Mouse (Mus musculus) G1E-ER4 (cell line): ENCODE results near the gene Slc27a5. TPM values are rescaled to one million over a fixed set of nuclear protein-coding genes. Genes with fewer than 3 reads are reported as not detected.

ENCODE experiments used
- GATA1 ChIP-seq: IDR thresholded peaks from one replicate; pipeline ENCODE4 v1.8.0; 2012; ENCODE audit warnings: low read length, inconsistent platforms
- polyA plus RNA-seq: library from polyadenylated mRNA; stranded (reverse); fragments of >175 nt; gene quantifications from 2 replicates; pipeline ENCODE4 v1.2.3, GENCODE M21; 2012

Slc27a5 gene
- polyA plus RNA-seq, 1 experiment, result not detected

DNA sequence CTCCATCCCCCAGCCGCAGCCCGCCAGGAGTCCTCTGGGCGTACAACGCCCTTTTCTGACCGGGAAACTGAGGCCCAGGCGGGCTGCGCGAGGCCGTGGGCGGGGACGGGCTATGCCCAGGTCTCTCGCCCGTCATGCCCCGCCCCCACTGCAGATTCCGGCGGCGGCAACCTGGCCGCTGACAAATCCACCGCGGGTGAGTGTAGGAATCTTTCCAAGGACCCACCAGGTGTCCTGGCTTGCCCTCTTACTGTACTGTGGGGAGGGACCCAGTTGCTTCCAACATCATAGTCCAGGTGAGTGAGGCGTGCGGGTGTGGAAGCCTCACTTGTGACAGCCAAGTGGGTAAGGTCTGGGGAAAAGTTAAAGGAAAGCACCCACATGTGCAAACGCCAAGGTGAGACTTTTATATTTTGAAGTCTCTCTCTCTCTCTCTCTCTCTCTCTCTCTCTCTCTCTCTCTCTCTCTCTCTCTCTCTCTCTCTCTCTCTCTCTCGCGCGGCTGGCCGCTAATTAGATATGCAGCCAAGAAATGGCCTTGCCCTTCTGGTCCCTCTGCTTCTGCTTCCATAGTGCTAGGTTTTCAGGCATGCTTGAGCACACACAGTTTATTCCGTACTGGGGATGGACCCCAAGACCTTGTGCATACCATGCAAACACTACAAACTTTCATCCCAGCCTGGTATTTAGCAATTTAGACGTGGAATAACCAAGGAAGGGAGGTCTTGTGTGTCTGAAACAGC lies 31.7 kb downstream of the Slc27a5 start:
- no peak for TF ChIP-seq GATA1

DNA sequence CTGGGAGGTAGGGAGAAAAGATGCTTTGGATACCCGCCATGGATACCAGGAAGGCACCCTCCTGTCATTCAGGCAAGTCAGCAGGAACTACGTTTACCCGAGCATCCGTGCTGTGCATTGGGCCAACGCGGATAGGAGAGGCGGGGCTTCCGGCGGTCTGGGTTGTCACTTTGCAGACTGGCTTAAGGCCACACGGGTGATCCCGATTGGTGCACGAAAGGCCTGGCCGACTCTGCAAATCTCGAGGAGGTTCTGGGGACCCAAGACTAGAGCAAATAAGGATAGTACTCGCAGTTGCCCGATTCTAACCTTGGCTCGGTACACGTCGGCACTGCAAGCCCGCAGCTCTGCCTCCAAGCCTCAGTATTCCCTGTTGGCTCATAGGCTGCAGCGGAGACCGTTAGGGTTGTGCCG lies 32.3 kb downstream of the Slc27a5 start, which contains the start of gene Zfp324:
TSS of gene Zfp324 (plus strand) at position 161 of the 414 bp plus-strand sequence.
- TF ChIP-seq GATA1, result no peak

DNA sequence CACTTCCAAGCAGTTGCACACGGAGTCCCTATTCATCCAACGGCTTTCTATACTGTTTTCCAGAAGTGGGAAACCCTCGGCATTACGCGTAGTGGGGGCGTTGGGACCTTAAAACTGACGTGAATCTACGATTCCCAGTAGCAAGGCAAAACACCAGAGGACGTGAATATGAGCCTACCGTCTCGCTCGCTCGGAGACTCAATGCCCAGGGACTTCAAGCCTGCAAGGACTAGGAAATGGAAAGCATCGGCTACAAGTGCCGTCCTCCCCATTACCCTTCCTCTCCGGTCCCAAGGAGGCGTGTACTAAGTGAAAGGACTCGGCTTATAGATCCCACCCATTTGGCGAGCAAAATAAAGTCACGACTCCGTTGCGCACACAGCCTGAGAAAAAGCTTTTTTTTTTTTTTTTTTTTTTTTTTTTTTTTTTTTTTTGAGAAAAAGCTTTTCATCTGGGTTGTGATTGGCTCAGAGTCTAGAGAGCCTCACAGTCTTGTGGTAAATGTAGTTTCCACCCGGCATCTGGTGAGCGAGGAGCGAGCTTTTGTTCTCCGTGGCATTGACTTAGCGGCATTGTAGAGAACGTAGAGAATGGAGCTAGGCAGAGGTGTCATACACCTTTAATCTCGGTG lies 36.4 kb downstream of the Slc27a5 start:
- no peak for TF ChIP-seq GATA1

DNA sequence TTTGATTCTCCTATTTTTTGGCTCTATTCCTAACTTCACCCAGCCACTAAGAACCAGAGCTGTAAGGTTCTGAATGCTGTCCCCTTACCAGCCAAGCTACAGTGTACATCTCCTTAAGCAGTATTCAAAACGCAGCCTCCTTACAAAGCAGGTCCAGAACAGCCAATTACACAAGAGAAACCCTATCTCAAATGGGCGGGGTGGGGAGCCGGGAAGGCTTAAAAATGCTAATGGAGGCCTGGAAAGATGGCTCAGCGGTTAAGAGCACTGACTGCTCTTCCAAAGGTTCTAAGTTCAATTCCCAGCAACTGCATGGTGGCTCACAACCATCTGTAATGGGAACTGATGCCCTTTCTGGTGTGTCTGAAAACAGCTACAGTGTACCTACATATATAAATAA lies 38.3 kb downstream of the Slc27a5 start:
- no peak for TF ChIP-seq GATA1

DNA sequence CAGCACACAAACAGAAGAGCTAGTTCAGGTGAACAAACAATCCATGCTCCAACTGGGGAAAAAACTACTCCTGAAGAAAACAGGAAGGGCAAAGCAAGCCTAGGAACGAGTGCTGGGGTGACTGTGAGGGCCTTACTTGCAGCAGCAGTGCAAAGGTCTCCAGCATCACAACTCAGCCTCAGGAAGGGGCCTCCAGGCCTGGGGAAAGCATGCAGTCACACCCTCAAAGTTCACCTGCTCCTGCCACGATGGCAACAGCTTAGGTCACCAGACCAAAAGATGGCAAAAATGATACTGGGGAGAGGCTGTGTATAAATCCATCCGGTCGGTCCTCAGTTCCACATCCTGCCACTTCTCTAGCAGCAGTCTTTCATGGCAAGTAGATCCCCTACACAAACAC lies 39.0 kb downstream of the Slc27a5 start:
- no peak for TF ChIP-seq GATA1

DNA sequence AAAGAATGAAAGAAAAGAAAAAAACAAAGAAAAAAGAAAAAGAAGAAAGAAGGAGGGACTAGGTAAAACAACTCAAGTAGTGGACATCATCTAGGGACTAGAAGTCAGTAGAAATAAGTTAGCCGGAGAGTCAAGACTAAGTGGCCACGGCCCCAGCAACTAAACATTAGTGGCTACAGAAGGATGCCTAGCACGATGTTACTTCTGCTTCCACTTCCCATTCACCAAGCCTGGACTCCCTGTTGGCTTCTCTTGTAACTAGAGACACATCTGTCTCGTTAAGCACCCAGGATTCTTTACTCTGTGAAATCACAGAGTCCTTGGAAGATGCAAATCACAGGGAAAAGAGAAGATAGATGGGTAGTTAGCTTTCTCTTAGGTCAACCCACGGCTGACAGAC lies 40.5 kb downstream of the Slc27a5 start:
- TF ChIP-seq GATA1, result no peak

DNA sequence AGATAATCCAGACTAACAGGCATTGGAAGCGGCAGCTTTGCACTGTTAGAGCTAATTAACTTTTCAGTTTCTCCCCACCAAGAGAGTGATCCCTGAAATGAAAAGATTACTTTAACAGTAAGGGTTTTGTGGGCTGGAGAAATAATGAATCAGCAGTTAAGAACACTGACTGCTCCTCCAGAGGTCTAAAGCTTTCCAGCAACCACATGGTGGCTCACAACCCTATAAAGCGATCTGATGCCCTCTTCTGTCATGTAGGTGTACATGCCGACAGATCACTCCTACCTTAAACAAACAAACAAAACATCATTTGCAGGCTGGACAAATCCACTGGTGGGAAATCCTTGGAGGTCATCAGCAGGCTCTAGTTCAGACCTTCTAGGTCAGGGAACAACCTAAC lies 43.1 kb downstream of the Slc27a5 start:
- no peak for TF ChIP-seq GATA1

DNA sequence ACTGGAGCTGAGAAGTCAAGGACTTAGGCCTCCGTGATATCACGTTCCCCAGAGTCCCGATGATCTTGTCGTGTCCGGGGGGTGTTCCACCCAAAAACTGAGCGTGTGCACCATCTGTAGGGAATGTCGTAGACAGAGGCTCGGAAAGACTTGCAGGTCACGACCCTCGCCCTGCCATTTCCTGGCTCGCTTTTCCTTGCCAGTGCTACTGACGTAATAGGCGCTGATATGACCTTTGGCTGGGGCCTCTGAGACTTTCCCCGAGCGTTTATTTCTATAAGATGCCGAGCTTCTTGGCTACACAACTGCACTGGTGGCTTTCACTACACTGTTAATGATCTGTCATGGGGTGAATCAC lies 48.1 kb downstream of the Slc27a5 start:
- TF ChIP-seq GATA1, result no peak

DNA sequence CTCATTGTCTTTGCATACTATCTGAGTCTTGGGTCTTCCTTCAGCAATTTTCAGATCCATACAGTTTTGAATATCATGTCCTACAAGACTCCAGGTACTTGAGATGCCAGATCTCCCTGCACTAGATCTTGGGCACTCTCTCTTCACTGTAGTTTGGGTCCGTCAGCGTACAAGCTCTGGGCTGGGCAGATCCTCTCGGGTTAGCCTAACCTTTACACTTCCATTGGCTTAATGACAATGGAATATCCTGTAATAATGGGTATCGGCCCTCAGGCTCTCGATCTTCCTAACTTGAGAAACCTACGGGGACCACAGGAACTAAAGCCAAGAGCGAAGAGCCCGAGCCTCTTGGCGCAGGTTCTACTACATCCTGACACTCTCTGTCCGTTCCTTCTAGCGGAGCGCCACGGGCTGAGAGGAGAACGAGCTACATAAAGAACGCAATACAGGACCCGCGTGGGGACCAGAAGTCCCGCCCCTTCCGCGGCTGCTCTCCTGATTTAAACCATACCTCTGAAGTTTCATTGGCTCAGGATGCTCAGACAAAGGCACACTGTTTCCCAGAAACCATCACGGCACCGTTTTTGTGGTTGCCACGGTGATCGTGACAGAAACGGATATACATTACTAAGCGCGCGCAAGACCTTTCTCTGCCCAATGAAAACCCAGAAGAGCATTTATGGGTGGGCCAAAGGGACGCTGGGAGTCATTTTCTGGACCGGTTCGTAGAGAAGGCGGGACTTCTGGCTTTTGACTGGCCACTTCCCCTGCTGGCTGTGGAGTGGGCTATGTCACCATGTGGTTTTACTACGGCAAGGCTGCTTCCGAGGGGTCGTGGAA lies 48.7 kb downstream of the Slc27a5 start:
- no peak for TF ChIP-seq GATA1

DNA sequence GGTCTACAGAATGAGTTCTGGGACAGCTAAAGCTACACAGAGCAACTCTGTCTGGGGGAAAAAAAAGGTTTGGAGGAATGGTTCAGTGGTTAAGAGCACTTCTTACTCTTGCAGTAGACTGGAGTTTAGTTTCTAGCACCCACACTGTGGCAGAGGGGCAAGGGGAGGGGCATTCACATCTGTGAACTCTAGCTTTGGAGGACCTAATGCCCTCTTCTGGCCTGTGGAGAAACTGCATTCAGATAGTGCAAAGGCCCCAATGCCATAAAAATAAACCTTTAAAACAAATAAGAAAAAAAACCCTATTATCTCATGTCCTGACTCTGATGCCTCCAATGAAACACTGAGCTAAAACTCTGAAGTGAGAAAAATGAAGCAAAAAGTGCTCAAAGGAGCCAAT lies 54.5 kb downstream of the Slc27a5 start:
- TF ChIP-seq GATA1, result no peak

DNA sequence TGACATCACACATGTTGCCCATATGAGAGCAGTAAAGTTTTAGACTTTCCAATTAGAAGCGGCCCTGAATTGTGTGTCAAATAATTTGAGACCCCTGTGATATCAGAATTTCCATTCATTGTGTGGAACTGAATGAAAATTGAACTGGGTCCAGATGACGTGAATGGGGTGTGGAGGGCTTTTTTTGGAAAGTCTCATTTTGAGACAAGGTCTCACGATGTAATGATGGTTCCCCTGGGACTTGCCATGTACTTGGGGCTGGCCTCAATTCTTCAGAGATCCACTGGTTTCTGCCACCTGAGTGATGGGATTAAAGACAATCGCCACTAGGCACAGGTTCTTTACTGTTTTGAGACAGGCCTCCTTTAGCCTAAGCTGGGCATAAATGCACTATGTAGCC lies 57.4 kb downstream of the Slc27a5 start:
- no peak for TF ChIP-seq GATA1

Other genes starting within 250 kb of the Slc27a5 start
- gene Zscan18, start 194.6 kb downstream of the Slc27a5 start, polyA plus RNA-seq, result not detected in 2 replicates
- 0.21 and 0.25 TPM in 2 replicates for gene Zfp329, start 179.3 kb downstream of the Slc27a5 start, polyA plus RNA-seq
- gene Zfp110, start 163.4 kb downstream of the Slc27a5 start, polyA plus RNA-seq, result 2.3 and 3.0 TPM in 2 replicates
- gene Zfp128, start 117.0 kb downstream of the Slc27a5 start, polyA plus RNA-seq, result 0.65 and 0.75 TPM in 2 replicates
- 4.1 and 5.8 TPM in 2 replicates for gene Zscan22, start 100.4 kb downstream of the Slc27a5 start, polyA plus RNA-seq
- 2,301 and 3,402 TPM in 2 replicates for gene Rps5, start 75.9 kb downstream of the Slc27a5 start, polyA plus RNA-seq
- gene Rnf225, start 70.8 kb downstream of the Slc27a5 start, polyA plus RNA-seq, result 2.0 and 3.0 TPM in 2 replicates
- 4.6 and 5.0 TPM in 2 replicates for gene Zfp324, start 32.4 kb downstream of the Slc27a5 start, polyA plus RNA-seq
- gene Zfp446, start 20.3 kb downstream of the Slc27a5 start, polyA plus RNA-seq, result 5.8 and 5.9 TPM in 2 replicates
- 297 and 367 TPM in 2 replicates for gene Trim28, start 922 bp upstream of the Slc27a5 start, polyA plus RNA-seq
- 192 and 209 TPM in 2 replicates for gene Zbtb45, start 11.8 kb upstream of the Slc27a5 start, polyA plus RNA-seq
- 86.1 and 432 TPM in 2 replicates for gene Chmp2a, start 36.6 kb upstream of the Slc27a5 start, polyA plus RNA-seq
- gene Ube2m, start 40.1 kb upstream of the Slc27a5 start, polyA plus RNA-seq, result 343 and 422 TPM in 2 replicates
- gene Mzf1, start 56.6 kb upstream of the Slc27a5 start, polyA plus RNA-seq, result 0.45 and 0.51 TPM in 2 replicates
- gene Vmn1r85, start 97.0 kb upstream of the Slc27a5 start, polyA plus RNA-seq, result not detected in 2 replicates
- not detected in 2 replicates for gene Vmn1r86, start 121.7 kb upstream of the Slc27a5 start, polyA plus RNA-seq
- gene Vmn1r87, start 142.0 kb upstream of the Slc27a5 start, polyA plus RNA-seq, result not detected in 2 replicates
- gene Vmn1r88, start 161.4 kb upstream of the Slc27a5 start, polyA plus RNA-seq, result not detected in 2 replicates
- not detected in 2 replicates for gene Vmn1r89, start 214.8 kb upstream of the Slc27a5 start, polyA plus RNA-seq